Mouse (Mus musculus) limb, embryonic 11.5 days (tissue): ENCODE measurements around the gene Tmc4. TPM values are rescaled to one million over a fixed set of nuclear protein-coding genes. Genes with fewer than 3 reads are reported as not detected.

Experiments used
- ATAC-seq: fragments of 200-750 bp; cut with Nextera tagmentation; 2 replicates; pipeline ENCODE4 v1.8.0; 2017; ENCODE audit warnings: low read depth; ENCODE audit not compliant: insufficient number of reproducible peaks, low FRiP score, low TSS enrichment
- DNase-seq: peaks from one replicate; pipeline ENCODE4 v3.0.0-alpha.2; 2015; ENCODE audit warnings: low spot score
- H3K27ac ChIP-seq: fragments of 300-500 bp; sonication (generic); replicated peaks from 2 replicates; pipeline ENCODE4 v1.5.1; 2014; ENCODE audit warnings: low read depth, mild to moderate bottlenecking, low read length
- H3K27me3 ChIP-seq: fragments of 300-500 bp; sonication (generic); 2 replicates; pipeline ENCODE4 v1.6.1; 2014; ENCODE audit warnings: mild to moderate bottlenecking, low read length, mixed read lengths; ENCODE audit not compliant: control insufficient read depth, insufficient read depth
- H3K36me3 ChIP-seq: fragments of 300-500 bp; sonication (generic); 2 replicates; pipeline ENCODE4 v1.6.1; 2014; ENCODE audit warnings: mild to moderate bottlenecking, low read length, moderate library complexity, mixed read lengths; ENCODE audit not compliant: control insufficient read depth, insufficient read depth
- H3K4me1 ChIP-seq: fragments of 300-500 bp; sonication (generic); 2 replicates; pipeline ENCODE4 v1.6.1; 2014; ENCODE audit warnings: low read length, mixed read lengths; ENCODE audit not compliant: control insufficient read depth, insufficient read depth
- H3K4me2 ChIP-seq: fragments of 300-500 bp; sonication (generic); 2 replicates; pipeline ENCODE4 v1.6.1; 2014; ENCODE audit warnings: low read depth, mild to moderate bottlenecking, moderate library complexity; ENCODE audit not compliant: severe bottlenecking
- H3K4me3 ChIP-seq: fragments of 300-500 bp; sonication (generic); 2 replicates; pipeline ENCODE4 v1.5.1; 2014; ENCODE audit warnings: low read depth, low read length
- H3K9ac ChIP-seq: fragments of 300-500 bp; sonication (generic); 2 replicates; pipeline ENCODE4 v1.6.1; 2014; ENCODE audit warnings: mild to moderate bottlenecking, low read length
- H3K9me3 ChIP-seq: fragments of 300-500 bp; sonication (generic); 2 replicates; pipeline ENCODE4 v1.6.1; 2016; ENCODE audit warnings: low read length; ENCODE audit not compliant: control insufficient read depth
- WGBS: fragments of 180-500 bp; shearing (Covaris S2); extraction: QIAGEN DNeasy Blood & Tissue Kit; methylation state at CpG from one replicate; pipeline ENCODE4 v1.1.7; 2014; 5-methylcytosine and 5-hydroxymethylcytosine counted together
- polyA plus RNA-seq: library from polyadenylated mRNA; unstranded; fragments of >200 nt; fragmentation: Nextera tagmentation; extraction: Ambion mirVana; gene quantifications from 2 replicates; pipeline ENCODE4 v1.2.1, GENCODE M21; 2014

Tmc4 gene
- polyA plus RNA-seq, 1 experiment from 2014 or later = 4.2 TPM

DNA sequence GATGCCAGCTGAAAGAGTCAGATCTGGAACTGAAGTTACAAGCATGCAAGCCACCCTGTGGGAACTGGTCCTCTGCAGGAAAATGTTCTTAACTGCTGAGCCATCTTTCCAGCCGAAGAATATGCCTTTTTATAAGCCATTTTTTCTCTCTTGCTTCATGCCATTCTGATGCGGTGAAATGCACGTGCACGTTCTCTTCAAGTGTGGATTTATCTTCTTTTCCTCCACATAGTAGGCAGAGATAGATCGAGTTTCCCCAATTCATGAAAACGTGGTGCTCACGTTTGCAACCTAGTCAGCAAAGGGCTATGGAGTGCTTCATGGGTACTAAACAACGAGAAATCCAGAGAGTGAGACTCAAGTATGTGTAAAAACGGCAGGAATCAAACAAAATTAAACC lies 33.5 kb downstream of the Tmc4 start:
- 22% methylated on average over 9 of the region's 9 CpGs for WGBS
- ATAC-seq = no peak
- H3K9ac ChIP-seq = no peak overlapping the region
- peaks cover 6% of the 10 kb centered on the region; the same call in 1 of the 2 replicates for H3K36me3 ChIP-seq
- peak overlapping the region; percentile 32 for H3K4me3 ChIP-seq
- no peak for DNase-seq
- peaks cover 21% of the 10 kb centered on the region for H3K4me1 ChIP-seq
- H3K27ac ChIP-seq = no peak overlapping the region
- H3K27me3 ChIP-seq = no peaks in the 10 kb centered on the region
- peak overlapping the region; percentile 60 for H3K4me2 ChIP-seq
- no peaks in the 10 kb centered on the region for H3K9me3 ChIP-seq

DNA sequence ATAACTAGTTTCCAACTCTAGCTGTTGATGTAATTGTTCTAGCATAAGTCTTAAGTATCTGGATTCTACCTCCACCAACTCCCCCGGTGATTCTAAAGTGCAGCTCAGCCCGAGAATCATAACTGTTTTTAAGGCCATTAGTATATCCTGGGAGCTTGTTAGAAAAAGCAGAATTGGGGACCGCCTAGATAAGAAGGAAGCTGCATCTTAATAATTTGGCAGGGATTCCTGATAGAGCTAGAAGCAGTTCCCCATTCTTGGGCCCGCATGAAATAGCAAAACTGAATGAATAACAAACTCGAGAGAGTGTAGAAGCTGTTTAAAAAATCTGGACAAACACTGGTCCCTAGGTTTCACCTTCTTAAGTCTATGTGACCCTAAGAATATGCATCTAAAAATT lies 33.9 kb downstream of the Tmc4 start:
- Histone ChIP-seq H3K27me3 (no peaks in the 10 kb centered on the region), H3K27ac (no peak overlapping the region), H3K36me3 (peaks cover 6% of the 10 kb centered on the region; the same call in 1 of the 2 replicates), H3K9ac (no peak overlapping the region), H3K9me3 (no peaks in the 10 kb centered on the region), H3K4me1 (peaks cover 18% of the 10 kb centered on the region), H3K4me2 (no peak overlapping the region), H3K4me3 (no peak overlapping the region)
- DNase-seq (no peak), ATAC-seq (no peak)
- WGBS = 80% methylated on average over 5 of the region's 5 CpGs

DNA sequence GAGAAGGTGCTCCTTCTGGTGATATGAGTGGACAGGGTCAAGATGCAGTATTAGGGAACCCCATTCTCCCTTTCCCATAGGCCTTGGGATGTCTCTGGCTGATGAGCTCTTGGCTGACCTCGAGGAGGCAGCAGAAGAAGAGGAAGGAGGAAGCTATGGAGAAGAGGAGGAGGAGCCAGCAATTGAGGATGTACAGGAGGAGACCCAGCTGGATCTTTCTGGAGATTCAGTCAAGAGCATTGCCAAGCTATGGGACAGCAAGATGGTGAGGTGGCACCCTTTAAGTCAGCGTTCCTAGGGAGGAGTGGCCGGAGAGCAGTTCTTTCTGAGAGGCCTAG lies 46.9 kb downstream of the Tmc4 start:
- Histone ChIP-seq H3K27me3 (no peaks in the 10 kb centered on the region), H3K9ac (peak overlapping the region; percentile 66), H3K27ac (no peak overlapping the region), H3K9me3 (no peaks in the 10 kb centered on the region), H3K36me3 (peaks cover 10% of the 10 kb centered on the region), H3K4me3 (peak overlapping the region; percentile 73), H3K4me1 (peaks cover 15% of the 10 kb centered on the region), H3K4me2 (peak overlapping the region; percentile 95)
- ATAC-seq (no peak), DNase-seq (no peak)
- 66% methylated on average over 3 of the region's 3 CpGs for WGBS

DNA sequence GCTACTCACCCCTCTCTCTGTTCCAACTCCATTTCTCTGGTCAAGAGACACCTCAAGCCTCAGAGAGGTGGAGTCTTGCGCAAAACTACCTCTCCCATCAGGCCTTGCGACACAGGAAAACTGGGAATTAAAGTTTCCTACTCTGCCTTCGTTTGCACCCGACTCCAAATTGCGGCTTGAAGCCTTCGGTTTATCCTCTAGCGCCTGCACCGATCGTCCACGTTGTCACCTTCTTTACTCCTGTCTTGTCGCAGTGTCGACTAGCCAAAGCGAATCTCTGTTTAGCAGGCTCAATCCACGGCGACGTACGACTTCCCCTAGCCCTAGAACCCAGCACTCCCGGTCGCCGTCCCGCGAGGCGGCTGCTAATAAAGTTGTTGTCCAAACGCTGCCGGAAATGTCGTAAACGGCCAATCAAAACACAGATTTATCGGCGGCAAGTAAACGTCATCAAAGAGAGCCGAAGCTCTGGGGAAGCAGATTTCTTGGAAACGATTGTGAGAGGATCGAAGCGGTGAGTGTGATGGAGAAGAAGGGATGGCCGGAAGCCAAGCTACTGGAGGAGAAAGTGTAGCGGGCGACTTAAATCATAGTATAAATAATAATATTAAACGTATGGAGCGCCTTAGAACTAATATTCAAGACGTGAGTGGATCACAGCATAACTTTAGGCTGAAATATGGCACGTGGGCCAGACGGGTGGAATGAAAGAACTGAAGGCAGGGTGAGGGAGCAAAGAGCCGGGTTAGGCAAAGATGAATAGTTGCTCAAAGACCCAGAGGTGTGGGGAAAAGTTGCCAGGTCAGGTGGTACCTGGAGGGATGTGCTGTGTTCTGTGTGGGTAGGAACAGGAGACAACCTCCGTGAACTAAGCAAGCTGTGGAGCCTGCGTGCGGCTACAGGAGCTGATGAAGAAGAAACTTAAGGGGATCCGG lies 47.5 kb downstream of the Tmc4 start, which contains the start of the genes Tfpt and Prpf31:
Tfpt (minus strand) TSS at position 387 of the 935 bp plus-strand sequence.
Prpf31 (plus strand) TSS at position 443 of the 935 bp plus-strand sequence.
- DNase-seq = peak; percentile 95
- peak within 1 kb of the TSS; percentile 96 for H3K4me2 ChIP-seq
- ATAC-seq = peak; percentile 88
- 0 out of 2 replicates have a peak within 1 kb of the TSS, but pooled peaks have one; percentile 33 for H3K27ac ChIP-seq
- no peaks in the 10 kb centered on the region for H3K9me3 ChIP-seq
- no peaks in the 10 kb centered on the region for H3K27me3 ChIP-seq
- peaks cover 15% of the 10 kb centered on the region for H3K4me1 ChIP-seq
- WGBS = 1% methylated on average over 47 of the region's 47 CpGs
- H3K4me3 ChIP-seq = peak within 1 kb of the TSS; percentile 73
- peak within 1 kb of the TSS; percentile 66 for H3K9ac ChIP-seq
- peaks cover 10% of the 10 kb centered on the region for H3K36me3 ChIP-seq

DNA sequence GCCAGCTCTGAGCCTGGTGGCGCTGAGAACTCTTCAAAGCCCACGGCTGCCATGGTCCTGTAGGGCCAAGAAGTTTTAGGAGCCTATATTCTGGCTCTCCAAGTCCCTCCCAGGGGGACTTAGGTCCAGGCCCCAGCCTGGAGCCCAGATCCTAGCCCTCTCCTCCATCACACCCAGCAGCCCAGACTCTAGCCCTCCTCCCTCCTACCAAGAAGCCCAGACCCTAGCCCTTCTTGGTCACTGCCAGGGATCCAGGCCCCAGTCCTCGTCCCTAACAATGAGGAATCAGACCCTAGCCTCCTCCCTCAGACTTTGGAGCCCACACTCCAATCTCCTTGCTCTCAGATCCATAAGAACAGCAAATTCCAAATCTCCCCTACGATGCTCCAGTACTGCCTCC lies 48.3 kb downstream of the Tmc4 start:
- Histone ChIP-seq H3K4me1 (peaks cover 15% of the 10 kb centered on the region), H3K36me3 (peaks cover 10% of the 10 kb centered on the region), H3K9me3 (no peaks in the 10 kb centered on the region), H3K4me3 (peak overlapping the region; percentile 73), H3K9ac (peak overlapping the region; percentile 66), H3K27ac (no peak overlapping the region), H3K27me3 (no peaks in the 10 kb centered on the region), H3K4me2 (peak overlapping the region; percentile 96)
- 30% methylated on average over 4 of the region's 4 CpGs for WGBS
- DNase-seq = no peak
- peak; percentile 69 for ATAC-seq

- ATAC-seq (peak; percentile 93), DNase-seq (peak; percentile 86)
- peak within 1 kb of the TSS; percentile 76 for H3K4me3 ChIP-seq
- no peaks in the 10 kb centered on the region for H3K27me3 ChIP-seq
- no peaks in the 10 kb centered on the region for H3K9me3 ChIP-seq
- peaks cover 5% of the 10 kb centered on the region for H3K36me3 ChIP-seq
- no peaks in the 10 kb centered on the region for H3K4me1 ChIP-seq
- WGBS = 2% methylated on average over 32 of the region's 32 CpGs
- H3K4me2 ChIP-seq = peak within 1 kb of the TSS; percentile 64
- no peak within 1 kb of the TSS for H3K27ac ChIP-seq
- peak within 1 kb of the TSS; percentile 72 for H3K9ac ChIP-seq
These were observed 59.9 kb downstream of the Tmc4 start, which contains the start of gene Ndufa3 for GRCm38 (mm10) chr7:3617242-3617995. Gene Ndufa3 (plus strand): TSS chr7:3617373.

GRCm38 (mm10) chr7:3616389-3617241 lies 60.7 kb downstream of the Tmc4 start:
- WGBS = 45% methylated on average over 6 of the region's 6 CpGs

More at GRCm38 (mm10) chr7:3616389-3617241, 60.7 kb downstream of the Tmc4 start:
- no peaks in the 10 kb centered on the region for H3K4me1 ChIP-seq
- DNase-seq (no peak), ATAC-seq (peak; percentile 41; the same call in 1 of the 2 replicates)
- peaks cover 5% of the 10 kb centered on the region for H3K36me3 ChIP-seq
- no peaks in the 10 kb centered on the region for H3K27me3 ChIP-seq
- no peak overlapping the region for H3K9ac ChIP-seq
- H3K9me3 ChIP-seq = no peaks in the 10 kb centered on the region
- H3K4me3 ChIP-seq = peak overlapping the region; percentile 76; the same call in 1 of the 2 replicates
- no peak overlapping the region for H3K27ac ChIP-seq
- no peak overlapping the region for H3K4me2 ChIP-seq
